Mouse (Mus musculus) megakaryocyte, embryonic 14.5 days (primary cell): Measurements from ENCODE around the gene Fas.

ENCODE experiments used
- FLI1 ChIP-seq: IDR thresholded peaks from 2 replicates; pipeline ENCODE4 v1.6.1; 2012; ENCODE audit warnings: low read length, inconsistent platforms, mixed read lengths
- GATA1 ChIP-seq: IDR thresholded peaks from 3 replicates; pipeline ENCODE4 v1.6.1; 2012; ENCODE audit warnings: mixed read lengths, low read length, inconsistent platforms, borderline replicate concordance

DNA sequence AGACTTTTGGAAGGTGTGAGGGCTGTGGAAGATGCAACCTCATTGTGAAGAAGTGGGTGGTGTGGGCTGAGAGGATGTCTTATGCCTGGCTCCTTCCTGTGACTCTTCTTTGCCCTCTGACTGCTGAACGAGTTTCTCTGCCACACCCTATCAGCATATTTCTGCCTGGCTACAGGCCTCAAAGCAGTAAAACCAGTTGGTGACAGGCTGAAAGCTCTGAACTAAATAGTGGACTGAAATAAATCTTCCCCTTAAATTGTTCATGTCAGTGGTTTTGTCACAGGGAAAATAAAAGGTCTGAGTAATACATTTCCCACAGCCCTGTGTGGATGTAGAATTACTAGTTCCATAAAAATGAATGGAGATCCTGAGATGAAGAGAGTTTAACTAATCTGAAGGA, 79.1 kb downstream of the Fas start:
- TF ChIP-seq FLI1 (no peak), GATA1 (no peak)
